Mouse (Mus musculus): ENCODE measurements around the gene Kcng3. TPM values are rescaled to one million over a fixed set of nuclear protein-coding genes. Genes with fewer than 3 reads are reported as not detected.

Kcng3 gene
- total RNA-seq, 2 experiments from 2014 or later, result 10.6 to 11.7 TPM

GRCm38 (mm10) chr17:83555836-83556235 lies 75.9 kb downstream of the Kcng3 start:
- no peak for DNase-seq (ENCODE audit: low spot score in 2 of 2)

- no peak for DNase-seq (ENCODE audit: low spot score in 2 of 2)
Observed at GRCm38 (mm10) chr17:83554997-83555396, 76.7 kb downstream of the Kcng3 start.

- peak in 1 of 2 experiments; percentile 41 for DNase-seq (ENCODE audit: low spot score in 2 of 2)
Observed at GRCm38 (mm10) chr17:83548501-83549233, 83.0 kb downstream of the Kcng3 start.

GRCm38 (mm10) chr17:83547145-83547544 lies 84.5 kb downstream of the Kcng3 start:
- no peak for DNase-seq (ENCODE audit: low spot score in 2 of 2)

- DNase-seq (ENCODE audit: low spot score in 2 of 2), result no peak
Observed at GRCm38 (mm10) chr17:83545756-83546742, 85.6 kb downstream of the Kcng3 start.

GRCm38 (mm10) chr17:83545259-83545658 lies 86.4 kb downstream of the Kcng3 start:
- no peak for DNase-seq (ENCODE audit: low spot score in 2 of 2)

- no peak for DNase-seq (ENCODE audit: low spot score in 2 of 2)
Observed at GRCm38 (mm10) chr17:83542424-83542823, 89.3 kb downstream of the Kcng3 start.

GRCm38 (mm10) chr17:83539262-83540037 lies 92.2 kb downstream of the Kcng3 start:
- DNase-seq (ENCODE audit: low spot score in 2 of 2), result no peak

GRCm38 (mm10) chr17:83538694-83539093 lies 93.0 kb downstream of the Kcng3 start:
- DNase-seq (ENCODE audit: low spot score in 2 of 2), result no peak

GRCm38 (mm10) chr17:83538141-83538540 lies 93.6 kb downstream of the Kcng3 start:
- DNase-seq (ENCODE audit: low spot score in 2 of 2), result no peak

Other genes with a start within 250 kb of the Kcng3 start
- gene Cox7a2l, start 114.6 kb downstream of the Kcng3 start, total RNA-seq (2021), result 100 to 1,000 TPM; 178 to 186 TPM
- 100 to 1,000 TPM in 1 of 2 experiments, 10 to 100 TPM in 1; 96.4 to 102 TPM for gene Mta3, start 74.3 kb upstream of the Kcng3 start, total RNA-seq (2021)
- under 1 TPM in 1 of 2 experiments, not detected in 1; 0.40 TPM for gene Haao, start 216.1 kb upstream of the Kcng3 start, total RNA-seq (2021)

Data from left cerebral cortex, adult 18-20 months (tissue).